Mouse (Mus musculus) colon, adult 2 months (tissue): ENCODE measurements around the gene Exosc3. TPM values are rescaled to one million over a fixed set of nuclear protein-coding genes. Genes with fewer than 3 reads are reported as not detected.

Source experiments
- polyA plus RNA-seq: library from polyadenylated mRNA; depleted of rRNA; stranded (reverse); fragments of >200 nt; gene quantifications from 2 replicates; pipeline ENCODE4 v1.2.3, GENCODE M21; 2012; rRNA removed

The Exosc3 gene
- 27.6 and 28.0 TPM in 2 replicates for polyA plus RNA-seq

GRCm38 (mm10) chr4:45342286-45343155 is at the start of gene Exosc3:
TSS of gene Exosc3 (minus strand) at chr4:45342732.

GRCm38 (mm10) chr4:45341669-45342249 is 773 bp downstream of the Exosc3 start, which contains the start of gene Dcaf10:
TSS of gene Dcaf10 (plus strand) at chr4:45342101.

GRCm38 (mm10) chr4:45296662-45297564 is 45.6 kb downstream of the Exosc3 start, which contains the start of gene Trmt10b:
TSS of gene Trmt10b (plus strand) at chr4:45297127.

Other genes starting within 250 kb of the Exosc3 start
- gene Tomm5, start 234.6 kb downstream of the Exosc3 start, polyA plus RNA-seq: 74.2 and 81.0 TPM in 2 replicates
- 0.24 and 0.40 TPM in 2 replicates for gene Frmpd1, start 157.9 kb downstream of the Exosc3 start, polyA plus RNA-seq
- gene Trmt10b, start 45.6 kb downstream of the Exosc3 start, polyA plus RNA-seq: 1.3 and 1.7 TPM in 2 replicates
- 24.2 and 26.7 TPM in 2 replicates for gene Dcaf10, start 631 bp downstream of the Exosc3 start, polyA plus RNA-seq
- gene Slc25a51, start 66.0 kb upstream of the Exosc3 start, polyA plus RNA-seq: 55.0 and 59.0 TPM in 2 replicates
- 42.0 and 42.2 TPM in 2 replicates for gene Shb, start 189.7 kb upstream of the Exosc3 start, polyA plus RNA-seq